Mouse (Mus musculus) heart, postnatal 0 days (tissue): ENCODE data around the gene Pnpla8. TPM values are rescaled to one million over a fixed set of nuclear protein-coding genes. Genes with fewer than 3 reads are reported as not detected.
"Not testable (repeated sequence)": the region's sequence is repeated elsewhere in the genome, so short reads cannot be mapped to it uniquely, and the experiment has no call there.

ENCODE experiments used
- ATAC-seq: fragments of 200-750 bp; cut with Nextera tagmentation; 2 replicates; pipeline ENCODE4 v1.8.0; 2017; ENCODE audit warnings: low read depth, moderate number of reproducible peaks, moderate library complexity; ENCODE audit not compliant: insufficient read depth
- DNase-seq: peaks from one replicate; pipeline ENCODE4 v3.0.0-alpha.2; 2016; ENCODE audit warnings: low spot score
- H3K27ac ChIP-seq: fragments of 300-500 bp; sonication (generic); 2 replicates; pipeline ENCODE4 v1.5.1; 2014; ENCODE audit warnings: low read depth, mild to moderate bottlenecking
- H3K27me3 ChIP-seq: fragments of 300-500 bp; sonication (generic); 2 replicates; pipeline ENCODE4 v1.6.1; 2014; ENCODE audit warnings: low read length, mixed read lengths; ENCODE audit not compliant: control insufficient read depth, insufficient read depth
- H3K36me3 ChIP-seq: fragments of 300-500 bp; sonication (generic); replicated peaks from 2 replicates; pipeline ENCODE4 v1.6.1; 2014; ENCODE audit warnings: low read length, mixed read lengths; ENCODE audit not compliant: control insufficient read depth, insufficient read depth
- H3K4me1 ChIP-seq: fragments of 300-500 bp; sonication (generic); 2 replicates; pipeline ENCODE4 v1.6.1; 2014; ENCODE audit warnings: antibody characterized with exemption; ENCODE audit not compliant: control insufficient read depth, insufficient read depth
- H3K4me2 ChIP-seq: fragments of 300-500 bp; sonication (generic); 2 replicates; pipeline ENCODE4 v1.6.1; 2014; ENCODE audit warnings: low read depth, mild to moderate bottlenecking, low read length, moderate library complexity
- H3K4me3 ChIP-seq: fragments of 300-500 bp; sonication (generic); 2 replicates; pipeline ENCODE4 v1.5.1; 2014; ENCODE audit warnings: low read depth, low read length
- H3K9ac ChIP-seq: fragments of 300-500 bp; sonication (generic); replicated peaks from 2 replicates; pipeline ENCODE4 v1.6.1; 2014; ENCODE audit warnings: low read depth, low read length, mixed read lengths
- H3K9me3 ChIP-seq: fragments of 300-500 bp; sonication (generic); replicated peaks from 2 replicates; pipeline ENCODE4 v1.6.1; 2016; ENCODE audit warnings: low read length; ENCODE audit not compliant: control insufficient read depth
- CTCF ChIP-seq: IDR thresholded peaks from 2 replicates; pipeline ENCODE4 v1.5.1; 2016; ENCODE audit warnings: antibody characterized with exemption, control low read depth, low read depth
- EP300 ChIP-seq: IDR thresholded peaks from 2 replicates; pipeline ENCODE4 v1.6.1; 2016; ENCODE audit warnings: antibody characterized with exemption, low read depth
- WGBS: fragments of 180-500 bp; shearing (Covaris S2); extraction: QIAGEN DNeasy Blood & Tissue Kit; methylation state at CpG from one replicate; pipeline ENCODE4 v1.1.7; 2014; 5-methylcytosine and 5-hydroxymethylcytosine counted together
- polyA plus RNA-seq: library from polyadenylated mRNA; unstranded; fragments of >200 nt; fragmentation: Nextera tagmentation; extraction: Ambion mirVana; gene quantifications from 2 replicates; pipeline ENCODE4 v1.2.1, GENCODE M21; 2015
- total RNA-seq: library from RNA; depleted of rRNA; stranded (reverse); fragments of >200 nt; gene quantifications from 2 replicates; pipeline ENCODE4 v1.2.3, GENCODE M21; 2014; ENCODE audit warnings: low replicate concordance; rRNA removed

Gene Pnpla8
- total RNA-seq (50.2 and 55.4 TPM in 2 replicates), polyA plus RNA-seq (82.9 and 92.3 TPM in 2 replicates)

- not testable (repeated sequence) for H3K36me3 ChIP-seq, ATAC-seq, DNase-seq, H3K4me1 ChIP-seq, H3K27me3 ChIP-seq, H3K9me3 ChIP-seq, H3K27ac ChIP-seq
- WGBS: 92% methylated on average over 2 of the region's 2 CpGs
- Histone ChIP-seq H3K4me2 (peak within 1 kb of the TSS; percentile 91), H3K4me3 (peak within 1 kb of the TSS; percentile 70), H3K9ac (peak within 1 kb of the TSS; percentile 78)
Measured at GRCm38 (mm10) chr12:44221070-44221469, at the start of gene Pnpla8. Pnpla8 (plus strand) TSS chr12:44221370.

- H3K27me3 ChIP-seq: no peaks in the 10 kb centered on the region
- H3K4me2 ChIP-seq: 0 out of 2 replicates have a peak overlapping the region, but pooled peaks have one; percentile 10
- no peak for DNase-seq
- no peak overlapping the region for H3K4me3 ChIP-seq
- TF ChIP-seq EP300 (no peak), CTCF (no peak)
- no peaks in the 10 kb centered on the region for H3K9me3 ChIP-seq
- no peak overlapping the region for H3K9ac ChIP-seq
- WGBS: 57% methylated on average over 10 of the region's 10 CpGs
- no peak for ATAC-seq
- no peak overlapping the region for H3K27ac ChIP-seq
- H3K36me3 ChIP-seq: no peaks in the 10 kb centered on the region
- H3K4me1 ChIP-seq: no peaks in the 10 kb centered on the region
Measured at GRCm38 (mm10) chr12:44176331-44177037, 44.7 kb upstream of the Pnpla8 start.

GRCm38 (mm10) chr12:44177038-44177355 is 44.2 kb upstream of the Pnpla8 start:
- H3K4me2 ChIP-seq: no peak overlapping the region
- no peaks in the 10 kb centered on the region for H3K4me1 ChIP-seq
- 76% methylated on average over 2 of the region's 2 CpGs for WGBS
- no peak for ATAC-seq
- no peak overlapping the region for H3K4me3 ChIP-seq
- DNase-seq: no peak
- H3K9ac ChIP-seq: no peak overlapping the region
- no peak overlapping the region for H3K27ac ChIP-seq
- H3K36me3 ChIP-seq: no peaks in the 10 kb centered on the region
- no peaks in the 10 kb centered on the region for H3K27me3 ChIP-seq
- H3K9me3 ChIP-seq: no peaks in the 10 kb centered on the region
- TF ChIP-seq CTCF: no peak
- no peak for TF ChIP-seq EP300

GRCm38 (mm10) chr12:44181081-44181982 is 39.8 kb upstream of the Pnpla8 start:
- Histone ChIP-seq H3K4me3 (no peak overlapping the region), H3K36me3 (no peaks in the 10 kb centered on the region), H3K27me3 (no peaks in the 10 kb centered on the region), H3K4me1 (no peaks in the 10 kb centered on the region), H3K9me3 (no peaks in the 10 kb centered on the region), H3K9ac (no peak overlapping the region), H3K4me2 (no peak overlapping the region), H3K27ac (no peak overlapping the region)
- WGBS: 38% methylated on average over 9 of the region's 9 CpGs
- TF ChIP-seq CTCF (peak; percentile 67), EP300 (no peak)
- DNase-seq (peak; percentile 43), ATAC-seq (no peak)

GRCm38 (mm10) chr12:44197873-44198525 is 23.2 kb upstream of the Pnpla8 start:
- no peaks in the 10 kb centered on the region for H3K36me3 ChIP-seq
- no peaks in the 10 kb centered on the region for H3K9me3 ChIP-seq
- peak; percentile 24; the same call in 1 of the 2 replicates for ATAC-seq
- H3K27me3 ChIP-seq: no peaks in the 10 kb centered on the region
- H3K4me1 ChIP-seq: no peaks in the 10 kb centered on the region
- H3K4me3 ChIP-seq: no peak overlapping the region
- DNase-seq: peak; percentile 32
- H3K4me2 ChIP-seq: no peak overlapping the region
- WGBS: 26% methylated on average over 4 of the region's 4 CpGs
- H3K27ac ChIP-seq: no peak overlapping the region
- H3K9ac ChIP-seq: no peak overlapping the region
- TF ChIP-seq CTCF (no peak), EP300 (no peak)
